ENCODE assay signal across 26 mouse cellular contexts in genomic region chr16:10749226-10749625, GRCm38 (mm10). TPM values are rescaled to one million over a fixed set of nuclear protein-coding genes. Genes with fewer than 3 reads are reported as not detected.
A peak's percentile ranks its signal among the peaks of the same experiment; 100 is the strongest.
DNase-seq lines count a peak whose midpoint lies in the region; ATAC-seq lines count a peak whose summit lies in the region.
"Had no signal": no experiment of that assay in that cellular context is flagged by ENCODE, and none has a peak within 500 bp of the region (broad histone marks: within the 10 kb centered on the region; RNA-seq: fewer than 3 reads in every experiment).

No protein-coding gene starts in this region.

- no peak overlapping the region for H3K4me3 ChIP-seq in embryonic facial prominence, embryonic 14.5 days (ENCODE audit: low read depth, low read length)
- no peak overlapping the region for H3K4me3 ChIP-seq in embryonic facial prominence, embryonic 10.5 days
- H3K4me3 ChIP-seq in heart, embryonic 16.5 days (ENCODE audit: low read length) = no peak overlapping the region
- no peak overlapping the region for H3K4me3 ChIP-seq in heart, embryonic 11.5 days (ENCODE audit: low read depth, low read length)
- no peak overlapping the region for H3K4me3 ChIP-seq in lung, embryonic 15.5 days
- H3K4me3 ChIP-seq: embryonic facial prominence, embryonic 15.5 days; heart, embryonic 15.5 days; hindbrain, embryonic 10.5 days had no signal

- no peaks in the 10 kb centered on the region for H3K27me3 ChIP-seq in embryonic facial prominence, embryonic 14.5 days (replicated peaks; ENCODE audit: control insufficient read depth, insufficient read depth, low read length)
- H3K27me3 ChIP-seq in embryonic facial prominence, embryonic 10.5 days (replicated peaks; ENCODE audit: low read depth, poor library complexity, severe bottlenecking) = no peaks in the 10 kb centered on the region
- no peaks in the 10 kb centered on the region for H3K27me3 ChIP-seq in heart, embryonic 16.5 days (ENCODE audit: control insufficient read depth, insufficient read depth, low read length)
- H3K27me3 ChIP-seq in heart, embryonic 11.5 days (ENCODE audit: control insufficient read depth, insufficient read depth, low read length) = no peaks in the 10 kb centered on the region
- H3K27me3 ChIP-seq in lung, embryonic 15.5 days = no peaks in the 10 kb centered on the region
- H3K27me3 ChIP-seq: embryonic facial prominence, embryonic 15.5 days; heart, embryonic 15.5 days had no signal

- H3K4me1 ChIP-seq in embryonic facial prominence, embryonic 14.5 days (ENCODE audit: control insufficient read depth, insufficient read depth, low read length) = peaks cover 3% of the 10 kb centered on the region; the same call in 1 of the 2 replicates
- peaks cover 15% of the 10 kb centered on the region; the same call in 1 of the 2 replicates for H3K4me1 ChIP-seq in embryonic facial prominence, embryonic 10.5 days
- H3K4me1 ChIP-seq in heart, embryonic 16.5 days (ENCODE audit: control insufficient read depth, insufficient read depth, low read length) = peaks cover 19% of the 10 kb centered on the region
- H3K4me1 ChIP-seq in heart, embryonic 11.5 days (ENCODE audit: control insufficient read depth, insufficient read depth, low read length) = peaks cover 14% of the 10 kb centered on the region
- H3K4me1 ChIP-seq in lung, embryonic 15.5 days = peaks cover 9% of the 10 kb centered on the region

- H3K27ac ChIP-seq in embryonic facial prominence, embryonic 14.5 days (replicated peaks; ENCODE audit: low read depth, low read length) = no peak overlapping the region
- H3K27ac ChIP-seq in embryonic facial prominence, embryonic 10.5 days (replicated peaks) = no peak overlapping the region; the same call in 1 of the 2 replicates
- H3K27ac ChIP-seq in heart, embryonic 16.5 days (ENCODE audit: low read length) = peak overlapping the region; percentile 22; the same call in 1 of the 2 replicates
- H3K27ac ChIP-seq in heart, embryonic 11.5 days (ENCODE audit: low read depth, low read length) = no peak overlapping the region
- no peak overlapping the region for H3K27ac ChIP-seq in lung, embryonic 15.5 days
- H3K27ac ChIP-seq: embryonic facial prominence, embryonic 15.5 days; heart, embryonic 15.5 days; hindbrain, embryonic 10.5 days; kidney, postnatal 0 days; liver, embryonic 14.5 days had no signal

- 0 out of 2 replicates have a peak, but pooled peaks have one; percentile 24 for ATAC-seq in embryonic facial prominence, embryonic 14.5 days (ENCODE audit: low read depth)
- ATAC-seq in heart, embryonic 16.5 days (replicated peaks; ENCODE audit: extremely low read depth, insufficient read depth, low FRiP score) = 0 out of 2 replicates have a peak, but pooled peaks have one; percentile 21
- ATAC-seq in heart, embryonic 11.5 days (replicated peaks; ENCODE audit: insufficient number of reproducible peaks, low FRiP score, low TSS enrichment) = no peak
- peak; percentile 36; the same call in 1 of the 2 replicates for ATAC-seq in lung, embryonic 15.5 days (ENCODE audit: borderline replicate concordance, extremely low read depth, low FRiP score, low TSS enrichment)
- ATAC-seq in monocyte, adult 5-6 weeks (replicated peaks; ENCODE audit: insufficient number of reproducible peaks, low FRiP score, low TSS enrichment, poor library complexity, severe bottlenecking) = no peak
- ATAC-seq: activated CD4-positive, CD25-positive, alpha-beta regulatory T cell, adult 4 months; CD4-positive, CD25-positive, alpha-beta regulatory T cell, adult 4 months had no signal

- WGBS in embryonic facial prominence, embryonic 14.5 days = 56% methylated on average over 7 of the region's 7 CpGs
- 79% methylated on average over 7 of the region's 7 CpGs for WGBS in embryonic facial prominence, embryonic 10.5 days
- WGBS in heart, embryonic 16.5 days = 30% methylated on average over 7 of the region's 7 CpGs
- 34% methylated on average over 7 of the region's 7 CpGs for WGBS in heart, embryonic 11.5 days (ENCODE audit: insufficient replicate concordance)
- 24% methylated on average over 7 of the region's 7 CpGs for WGBS in lung, embryonic 15.5 days

- no peak overlapping the region for H3K9ac ChIP-seq in embryonic facial prominence, embryonic 14.5 days (ENCODE audit: low read depth, low read length)
- no peak overlapping the region for H3K9ac ChIP-seq in heart, embryonic 16.5 days (ENCODE audit: low read length)
- H3K9ac ChIP-seq in heart, embryonic 11.5 days (ENCODE audit: low read depth, low read length) = no peak overlapping the region
- H3K9ac ChIP-seq in lung, embryonic 15.5 days = no peak overlapping the region
- H3K9ac ChIP-seq: embryonic facial prominence, embryonic 15.5 days; heart, embryonic 15.5 days; liver, embryonic 14.5 days had no signal

- no peak for DNase-seq in embryonic facial prominence, embryonic 14.5 days (ENCODE audit: low spot score)
- no peak for DNase-seq in embryonic facial prominence, embryonic 10.5 days (ENCODE audit: low spot score)
- no peak for DNase-seq in lung, postnatal 36 days
- peak; percentile 77 for DNase-seq in thymus, postnatal 4 days
- DNase-seq: gastrocnemius, postnatal 36 days; kidney, adult 18-20 months had no signal

- H3K36me3 ChIP-seq in embryonic facial prominence, embryonic 14.5 days (ENCODE audit: control insufficient read depth, insufficient read depth, low read length) = no peaks in the 10 kb centered on the region
- no peaks in the 10 kb centered on the region for H3K36me3 ChIP-seq in embryonic facial prominence, embryonic 10.5 days (replicated peaks)
- H3K36me3 ChIP-seq in heart, embryonic 16.5 days (ENCODE audit: control insufficient read depth, insufficient read depth) = no peaks in the 10 kb centered on the region
- H3K36me3 ChIP-seq in heart, embryonic 11.5 days (ENCODE audit: control insufficient read depth, insufficient read depth, low read length) = no peaks in the 10 kb centered on the region
- H3K36me3 ChIP-seq in lung, embryonic 15.5 days = no peaks in the 10 kb centered on the region
- H3K36me3 ChIP-seq: embryonic facial prominence, embryonic 15.5 days; heart, embryonic 15.5 days; hindbrain, embryonic 10.5 days had no signal

- H3K9me3 ChIP-seq in embryonic facial prominence, embryonic 14.5 days (ENCODE audit: control insufficient read depth, low read length) = no peaks in the 10 kb centered on the region
- H3K9me3 ChIP-seq in embryonic facial prominence, embryonic 10.5 days = no peaks in the 10 kb centered on the region
- H3K9me3 ChIP-seq in heart, embryonic 16.5 days (replicated peaks; ENCODE audit: control insufficient read depth, low read length) = no peaks in the 10 kb centered on the region
- no peaks in the 10 kb centered on the region for H3K9me3 ChIP-seq in heart, embryonic 11.5 days (replicated peaks; ENCODE audit: control insufficient read depth, low read length)
- H3K9me3 ChIP-seq in lung, embryonic 15.5 days = no peaks in the 10 kb centered on the region
- H3K9me3 ChIP-seq: embryonic facial prominence, embryonic 15.5 days; heart, embryonic 15.5 days; hindbrain, embryonic 10.5 days had no signal

- H3K4me2 ChIP-seq in embryonic facial prominence, embryonic 14.5 days (ENCODE audit: low read depth, low read length) = no peak overlapping the region
- no peak overlapping the region for H3K4me2 ChIP-seq in heart, embryonic 16.5 days (ENCODE audit: low read depth, low read length)
- H3K4me2 ChIP-seq in heart, embryonic 11.5 days = no peak overlapping the region
- H3K4me2 ChIP-seq in lung, embryonic 15.5 days = no peak overlapping the region
- H3K4me2 ChIP-seq: embryonic facial prominence, embryonic 15.5 days; heart, embryonic 15.5 days had no signal

RNA-seq across cellular contexts. Expression of gene Socs1, which starts 36.1 kb away (rescaled TPM):
- polyA plus RNA-seq in embryonic facial prominence, embryonic 14.5 days (2014; fragmentation: Nextera tagmentation; extraction: Ambion mirVana) = 10.8 and 11.4 TPM in 2 replicates
- polyA plus RNA-seq in embryonic facial prominence, embryonic 10.5 days (2016; fragmentation: Nextera tagmentation; extraction: Ambion mirVana) = 3.7 and 4.2 TPM in 2 replicates
- 5.5 and 11.6 TPM in 2 replicates for polyA plus RNA-seq in heart, embryonic 16.5 days (2015; fragmentation: Nextera tagmentation; extraction: Ambion mirVana)
- 4.8 and 5.3 TPM in 2 replicates for polyA plus RNA-seq in heart, embryonic 11.5 days (2014; fragmentation: Nextera tagmentation; extraction: Ambion mirVana)
- 9.8 and 10.4 TPM in 2 replicates for polyA plus RNA-seq in lung, embryonic 15.5 days (2015; fragmentation: Nextera tagmentation; extraction: Ambion mirVana)
- 1.4 to 6.3 TPM (median 1.5 TPM) in 3 replicates for total RNA-seq in monocyte, adult 5-6 weeks (2017)

RNA-seq across cellular contexts. Expression of gene Tnp2, which starts 39.2 kb away (rescaled TPM):
- not detected in 2 replicates for polyA plus RNA-seq in embryonic facial prominence, embryonic 14.5 days (2014; fragmentation: Nextera tagmentation; extraction: Ambion mirVana)
- not detected in 2 replicates for polyA plus RNA-seq in embryonic facial prominence, embryonic 10.5 days (2016; fragmentation: Nextera tagmentation; extraction: Ambion mirVana)
- 0.47 TPM in 1 of 2 replicates, not detected in the other for polyA plus RNA-seq in heart, embryonic 16.5 days (2015; fragmentation: Nextera tagmentation; extraction: Ambion mirVana)
- polyA plus RNA-seq in heart, embryonic 11.5 days (2014; fragmentation: Nextera tagmentation; extraction: Ambion mirVana) = not detected in 2 replicates
- not detected in 2 replicates for polyA plus RNA-seq in lung, embryonic 15.5 days (2015; fragmentation: Nextera tagmentation; extraction: Ambion mirVana)
- 6.7 TPM in 1 of 3 replicates, not detected in the others for total RNA-seq in monocyte, adult 5-6 weeks (2017)
- total RNA-seq: adrenal gland, postnatal 14 days; ES-E14; layer of hippocampus, postnatal 14 days; megakaryocyte, adult 5-6 weeks; midbrain, postnatal 0 days had no signal
- polyA plus RNA-seq: brain, embryonic 14.5 days; embryonic facial prominence, embryonic 15.5 days; heart, embryonic 15.5 days; hindbrain, embryonic 10.5 days; kidney, postnatal 0 days; limb, embryonic 14.5 days; liver, embryonic 14.5 days; lung, postnatal 0 days; midbrain, postnatal 0 days; stomach, embryonic 16.5 days had no signal

RNA-seq across cellular contexts. Expression of gene Prm3, which starts 41.5 kb away (rescaled TPM):
- polyA plus RNA-seq in embryonic facial prominence, embryonic 14.5 days (2014; fragmentation: Nextera tagmentation; extraction: Ambion mirVana) = not detected in 2 replicates
- not detected in 2 replicates for polyA plus RNA-seq in embryonic facial prominence, embryonic 10.5 days (2016; fragmentation: Nextera tagmentation; extraction: Ambion mirVana)
- not detected in 2 replicates for polyA plus RNA-seq in heart, embryonic 16.5 days (2015; fragmentation: Nextera tagmentation; extraction: Ambion mirVana)
- polyA plus RNA-seq in heart, embryonic 11.5 days (2014; fragmentation: Nextera tagmentation; extraction: Ambion mirVana) = not detected in 2 replicates
- polyA plus RNA-seq in lung, embryonic 15.5 days (2015; fragmentation: Nextera tagmentation; extraction: Ambion mirVana) = not detected in 2 replicates
- total RNA-seq in monocyte, adult 5-6 weeks (2017) = not detected in 3 replicates
- total RNA-seq: adrenal gland, postnatal 14 days; ES-E14; gastrocnemius, postnatal 36 days; layer of hippocampus, postnatal 14 days; megakaryocyte, adult 5-6 weeks; midbrain, postnatal 0 days had no signal
- polyA plus RNA-seq: activated CD4-positive, CD25-positive, alpha-beta regulatory T cell, adult 4 months; brain, embryonic 14.5 days; CD4-positive, CD25-positive, alpha-beta regulatory T cell, adult 4 months; embryonic facial prominence, embryonic 15.5 days; heart, embryonic 15.5 days; hindbrain, embryonic 10.5 days; kidney, postnatal 0 days; limb, embryonic 14.5 days; liver, embryonic 14.5 days; lung, postnatal 0 days; midbrain, postnatal 0 days; stomach, embryonic 16.5 days had no signal

RNA-seq across cellular contexts. Expression of gene Prm2, which starts 46.7 kb away (rescaled TPM):
- polyA plus RNA-seq in embryonic facial prominence, embryonic 14.5 days (2014; fragmentation: Nextera tagmentation; extraction: Ambion mirVana) = not detected in 2 replicates
- not detected in 2 replicates for polyA plus RNA-seq in embryonic facial prominence, embryonic 10.5 days (2016; fragmentation: Nextera tagmentation; extraction: Ambion mirVana)
- not detected in 2 replicates for polyA plus RNA-seq in heart, embryonic 16.5 days (2015; fragmentation: Nextera tagmentation; extraction: Ambion mirVana)
- polyA plus RNA-seq in heart, embryonic 11.5 days (2014; fragmentation: Nextera tagmentation; extraction: Ambion mirVana) = not detected in 2 replicates
- polyA plus RNA-seq in lung, embryonic 15.5 days (2015; fragmentation: Nextera tagmentation; extraction: Ambion mirVana) = not detected in 2 replicates
- total RNA-seq in monocyte, adult 5-6 weeks (2017) = 6.1 to 11.8 TPM in 2 of 3 replicates, not detected in the other
- total RNA-seq: adrenal gland, postnatal 14 days; ES-E14; gastrocnemius, postnatal 36 days; layer of hippocampus, postnatal 14 days; megakaryocyte, adult 5-6 weeks; midbrain, postnatal 0 days had no signal
- polyA plus RNA-seq: activated CD4-positive, CD25-positive, alpha-beta regulatory T cell, adult 4 months; brain, embryonic 14.5 days; CD4-positive, CD25-positive, alpha-beta regulatory T cell, adult 4 months; embryonic facial prominence, embryonic 15.5 days; heart, embryonic 15.5 days; hindbrain, embryonic 10.5 days; kidney, postnatal 0 days; limb, embryonic 14.5 days; liver, embryonic 14.5 days; lung, postnatal 0 days; midbrain, postnatal 0 days; stomach, embryonic 16.5 days had no signal

RNA-seq across cellular contexts. Expression of gene Prm1, which starts 56.4 kb away (rescaled TPM):
- not detected in 2 replicates for polyA plus RNA-seq in embryonic facial prominence, embryonic 14.5 days (2014; fragmentation: Nextera tagmentation; extraction: Ambion mirVana)
- polyA plus RNA-seq in embryonic facial prominence, embryonic 10.5 days (2016; fragmentation: Nextera tagmentation; extraction: Ambion mirVana) = 0.36 TPM in 1 of 2 replicates, not detected in the other
- polyA plus RNA-seq in heart, embryonic 16.5 days (2015; fragmentation: Nextera tagmentation; extraction: Ambion mirVana) = 0.36 and 0.58 TPM in 2 replicates
- not detected in 2 replicates for polyA plus RNA-seq in heart, embryonic 11.5 days (2014; fragmentation: Nextera tagmentation; extraction: Ambion mirVana)
- polyA plus RNA-seq in lung, embryonic 15.5 days (2015; fragmentation: Nextera tagmentation; extraction: Ambion mirVana) = 0.36 TPM in 1 of 2 replicates, not detected in the other
- total RNA-seq in monocyte, adult 5-6 weeks (2017) = 1.5 to 7.7 TPM in 2 of 3 replicates, not detected in the other
- total RNA-seq: adrenal gland, postnatal 14 days; ES-E14; gastrocnemius, postnatal 36 days; layer of hippocampus, postnatal 14 days; megakaryocyte, adult 5-6 weeks; midbrain, postnatal 0 days had no signal
- polyA plus RNA-seq: brain, embryonic 14.5 days; embryonic facial prominence, embryonic 15.5 days; hindbrain, embryonic 10.5 days; kidney, postnatal 0 days; limb, embryonic 14.5 days; liver, embryonic 14.5 days; lung, postnatal 0 days; midbrain, postnatal 0 days; stomach, embryonic 16.5 days had no signal

Comparison
In these comparisons a context has a peak if more than half of its experiments do, and no peak if none do; other contexts are left out.
1. ATAC-seq: peak in embryonic facial prominence, embryonic 14.5 days (single experiment), heart, embryonic 16.5 days (single experiment) and lung, embryonic 15.5 days (single experiment); none in heart, embryonic 11.5 days (single experiment) and monocyte, adult 5-6 weeks (single experiment).